Mouse (Mus musculus): ENCODE measurements around the gene Cep290.

Cep290 gene

GRCm38 (mm10) chr10:100590323-100590722 lies 103.0 kb downstream of the Cep290 start, which contains the start of the genes 4930430F08Rik and 1700017N19Rik:
Gene 4930430F08Rik, minus strand, starts transcription at chr10:100590423.
Gene 1700017N19Rik, plus strand, starts transcription at chr10:100590484.
- in situ Hi-C loops (cut with MboI, MseI) = no loop called here

- in situ Hi-C loops (cut with MboI, MseI) = no loop called here
Measured at GRCm38 (mm10) chr10:100598339-100598738, 111.0 kb downstream of the Cep290 start.

GRCm38 (mm10) chr10:100603511-100603910 lies 116.2 kb downstream of the Cep290 start:
- in situ Hi-C loops (cut with MboI, MseI) = no loop called here

- in situ Hi-C loops (cut with MboI, MseI) = no loop called here
Measured at GRCm38 (mm10) chr10:100604254-100604653, 116.9 kb downstream of the Cep290 start.

GRCm38 (mm10) chr10:100617233-100617903 lies 130.0 kb downstream of the Cep290 start:
- in situ Hi-C loops (cut with MboI, MseI) = no loop called here

- in situ Hi-C loops (cut with MboI, MseI) = no loop called here
Measured at GRCm38 (mm10) chr10:100619474-100619873, 132.1 kb downstream of the Cep290 start.

- in situ Hi-C loops (cut with MboI, MseI) = no loop called here
Measured at GRCm38 (mm10) chr10:100620040-100620439, 132.7 kb downstream of the Cep290 start.

GRCm38 (mm10) chr10:100622494-100622893 lies 135.1 kb downstream of the Cep290 start:
- in situ Hi-C loops (cut with MboI, MseI) = no loop called here

Measured in T-helper 2 cell (primary cell).